Comparison of ENCODE assay signal across 7 mouse cellular contexts in genomic region chr11:95586751-95587422, GRCm38 (mm10). TPM values are rescaled to one million over a fixed set of nuclear protein-coding genes. Genes with fewer than 3 reads are reported as not detected.
A peak's percentile ranks its signal among the peaks of the same experiment; 100 is the strongest.
DNase-seq lines count a peak whose midpoint lies in the region; ATAC-seq and TF ChIP-seq lines count a peak whose summit lies in the region.

No protein-coding gene starts in this region.

- H3K27ac ChIP-seq in forebrain, postnatal 0 days (ENCODE audit: low read depth, low read length), result no peak overlapping the region
- H3K27ac ChIP-seq in liver, embryonic 12.5 days, result no peak overlapping the region
- no peak overlapping the region for H3K27ac ChIP-seq in stomach, embryonic 15.5 days

- peaks cover 47% of the 10 kb centered on the region for H3K27me3 ChIP-seq in forebrain, postnatal 0 days (ENCODE audit: insufficient read depth, low read length)
- peaks cover 99% of the 10 kb centered on the region for H3K27me3 ChIP-seq in liver, embryonic 12.5 days (replicated peaks)
- peaks cover 67% of the 10 kb centered on the region for H3K27me3 ChIP-seq in stomach, embryonic 15.5 days (replicated peaks)

- H3K36me3 ChIP-seq in forebrain, postnatal 0 days (ENCODE audit: insufficient read depth), result no peaks in the 10 kb centered on the region
- H3K36me3 ChIP-seq in liver, embryonic 12.5 days, result no peaks in the 10 kb centered on the region
- H3K36me3 ChIP-seq in stomach, embryonic 15.5 days, result no peaks in the 10 kb centered on the region

- no peak for TF ChIP-seq CTCF in forebrain, postnatal 0 days (IDR thresholded peaks at IDR 0.05; ENCODE audit: low read depth)

- H3K4me3 ChIP-seq in forebrain, postnatal 0 days (ENCODE audit: low read depth, low read length), result peak overlapping the region; percentile 45
- H3K4me3 ChIP-seq in liver, embryonic 12.5 days, result peak overlapping the region; percentile 33
- H3K4me3 ChIP-seq in stomach, embryonic 15.5 days (replicated peaks), result peak overlapping the region; percentile 42

- ATAC-seq in forebrain, postnatal 0 days, result 0 out of 2 replicates have a peak, but pooled peaks have one; percentile 25
- ATAC-seq in liver, embryonic 12.5 days, result no peak
- ATAC-seq in stomach, embryonic 15.5 days (ENCODE audit: insufficient read depth, low FRiP score, low read depth), result no peak

- under 1% methylated on average over 27 of the region's 27 CpGs for WGBS in forebrain, postnatal 0 days
- WGBS in liver, embryonic 12.5 days (ENCODE audit: insufficient replicate concordance), result 3% methylated on average over 27 of the region's 27 CpGs
- under 1% methylated on average over 27 of the region's 27 CpGs for WGBS in stomach, embryonic 15.5 days

- H3K9me3 ChIP-seq in forebrain, postnatal 0 days (ENCODE audit: low read length), result no peaks in the 10 kb centered on the region
- H3K9me3 ChIP-seq in liver, embryonic 12.5 days (replicated peaks), result no peaks in the 10 kb centered on the region
- no peaks in the 10 kb centered on the region for H3K9me3 ChIP-seq in stomach, embryonic 15.5 days

- H3K9ac ChIP-seq in forebrain, postnatal 0 days, result peak overlapping the region; percentile 44
- no peak overlapping the region for H3K9ac ChIP-seq in liver, embryonic 12.5 days
- H3K9ac ChIP-seq in stomach, embryonic 15.5 days, result no peak overlapping the region

- peak; percentile 6 for DNase-seq in ovary, postnatal 36 days (ENCODE audit: low spot score)
- DNase-seq in ovary, postnatal 14 days (ENCODE audit: low spot score), result no peak
- DNase-seq in forebrain, postnatal 0 days, result no peak
- no peak for DNase-seq in testis, postnatal 10 days (ENCODE audit: low spot score)
- DNase-seq in urinary bladder, postnatal 10 days (ENCODE audit: low spot score), result no peak

- peak overlapping the region; percentile 83 for H3K4me2 ChIP-seq in forebrain, postnatal 0 days (ENCODE audit: low read depth)
- peak overlapping the region; percentile 51 for H3K4me2 ChIP-seq in liver, embryonic 12.5 days
- H3K4me2 ChIP-seq in stomach, embryonic 15.5 days, result peak overlapping the region; percentile 89

- H3K4me1 ChIP-seq in forebrain, postnatal 0 days (ENCODE audit: insufficient read depth), result peaks cover 19% of the 10 kb centered on the region; the same call in 1 of the 2 replicates
- peaks cover 2% of the 10 kb centered on the region for H3K4me1 ChIP-seq in liver, embryonic 12.5 days
- peaks cover 33% of the 10 kb centered on the region for H3K4me1 ChIP-seq in stomach, embryonic 15.5 days

RNA-seq across cellular contexts. Expression of gene Ngfr, which starts 0.6 kb away (rescaled TPM):
- total RNA-seq in forebrain, postnatal 0 days (2014; rRNA removed), result 5.8 and 8.2 TPM in 2 replicates
- 4.5 and 6.0 TPM in 2 replicates for polyA plus RNA-seq in forebrain, postnatal 0 days (2015; fragmentation: Nextera tagmentation; extraction: Ambion mirVana)
- polyA plus RNA-seq in liver, embryonic 12.5 days (2016; fragmentation: Nextera tagmentation; extraction: Ambion mirVana), result 4.8 and 5.9 TPM in 2 replicates
- 10.2 and 10.9 TPM in 2 replicates for polyA plus RNA-seq in stomach, embryonic 15.5 days (2015; fragmentation: Nextera tagmentation; extraction: Ambion mirVana)
